ENCODE assay signal across 8 mouse cellular contexts in the genomic region with DNA sequence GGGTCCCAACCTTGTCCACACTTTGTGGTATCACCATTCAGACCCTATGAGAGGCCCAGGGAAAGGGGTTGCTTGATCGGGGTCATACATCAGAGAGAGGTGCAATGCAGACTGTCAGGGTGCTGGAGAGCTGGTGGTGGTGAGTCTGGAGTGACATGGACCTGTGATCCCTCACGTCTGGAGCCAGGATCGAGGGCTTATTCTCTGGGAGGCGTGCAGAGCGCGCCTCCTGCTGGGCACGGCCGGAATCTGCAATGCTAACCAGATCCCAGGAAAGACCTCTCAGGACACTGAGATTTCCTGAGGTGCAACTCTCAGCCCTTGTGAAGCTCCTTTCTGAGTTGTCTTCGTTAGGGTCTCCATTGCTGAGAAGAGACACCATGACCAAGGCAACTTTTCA. TPM values are rescaled to one million over a fixed set of nuclear protein-coding genes. Genes with fewer than 3 reads are reported as not detected.
DNase-seq lines count a peak whose midpoint lies in the region; ATAC-seq and TF ChIP-seq lines count a peak whose summit lies in the region.

No protein-coding gene starts in this region.

- H3K4me1 ChIP-seq in heart, embryonic 10.5 days: peaks cover 21% of the 10 kb centered on the region
- peaks cover 6% of the 10 kb centered on the region for H3K4me1 ChIP-seq in midbrain, postnatal 0 days (ENCODE audit: insufficient read depth, low read length)

- no peaks in the 10 kb centered on the region for H3K9me3 ChIP-seq in heart, embryonic 10.5 days
- H3K9me3 ChIP-seq in midbrain, postnatal 0 days (ENCODE audit: low read length): no peaks in the 10 kb centered on the region

- ATAC-seq in midbrain, postnatal 0 days (ENCODE audit: low FRiP score): no peak

- H3K4me3 ChIP-seq in heart, embryonic 10.5 days: no peak overlapping the region
- H3K4me3 ChIP-seq in midbrain, postnatal 0 days (ENCODE audit: low read depth, low read length): no peak overlapping the region

- H3K27ac ChIP-seq in heart, embryonic 10.5 days: no peak overlapping the region
- H3K27ac ChIP-seq in midbrain, postnatal 0 days (ENCODE audit: low read depth, low read length): no peak overlapping the region

- H3K27me3 ChIP-seq in heart, embryonic 10.5 days (ENCODE audit: insufficient read depth, poor library complexity, severe bottlenecking): peaks cover 74% of the 10 kb centered on the region
- 0 out of 2 replicates have a peak, but pooled peaks cover 20% of the 10 kb centered on the region for H3K27me3 ChIP-seq in midbrain, postnatal 0 days (ENCODE audit: insufficient read depth, low read length)

- H3K9ac ChIP-seq in midbrain, postnatal 0 days (replicated peaks; ENCODE audit: low read length, poor library complexity, severe bottlenecking): no peak overlapping the region

- TF ChIP-seq CTCF in midbrain, postnatal 0 days (IDR thresholded peaks at IDR 0.05): peak; percentile 84

- no peak overlapping the region for H3K4me2 ChIP-seq in midbrain, postnatal 0 days (ENCODE audit: low read depth, low read length, poor library complexity, severe bottlenecking)

- 3% methylated on average over 9 of the region's 9 CpGs for WGBS in heart, embryonic 10.5 days
- 4% methylated on average over 9 of the region's 9 CpGs for WGBS in midbrain, postnatal 0 days

- no peaks in the 10 kb centered on the region for H3K36me3 ChIP-seq in heart, embryonic 10.5 days
- no peaks in the 10 kb centered on the region for H3K36me3 ChIP-seq in midbrain, postnatal 0 days (ENCODE audit: insufficient read depth, low read length)

- DNase-seq in ovary, postnatal 14 days (ENCODE audit: low spot score): peak; percentile 44
- no peak for DNase-seq in ovary, adult 18-20 months (ENCODE audit: low spot score)
- DNase-seq in WW6 (ENCODE audit: low read depth, low spot score): peak; percentile 61
- DNase-seq in cerebellum, postnatal 25 days: peak; percentile 62 to 75
- DNase-seq in heart, embryonic 10.5 days (ENCODE audit: low spot score): peak; percentile 86
- peak; percentile 54 to 65 for DNase-seq in left cerebral cortex, adult 18-20 months (ENCODE audit: low spot score in 2 of 2)
- peak; percentile 69 for DNase-seq in midbrain, postnatal 0 days (ENCODE audit: low spot score)
- DNase-seq in spleen, adult 12 weeks (ENCODE audit: low spot score): no peak

RNA-seq across cellular contexts. Expression of a gene that starts 2.5 kb away (rescaled TPM):
- 5.5 and 6.0 TPM in 2 replicates for polyA plus RNA-seq in heart, embryonic 10.5 days (2016; fragmentation: Nextera tagmentation; extraction: Ambion mirVana)
- 1 to 10 TPM; 6.8 to 7.9 TPM for total RNA-seq in left cerebral cortex, adult 18-20 months (2021)
- total RNA-seq in midbrain, postnatal 0 days (2014; rRNA removed): 15.1 and 17.9 TPM in 2 replicates
- polyA plus RNA-seq in midbrain, postnatal 0 days (2015; fragmentation: Nextera tagmentation; extraction: Ambion mirVana): 8.4 and 9.9 TPM in 2 replicates

RNA-seq across cellular contexts. Expression of a gene that starts 19.6 kb away (rescaled TPM):
- 0.36 and 1.0 TPM in 2 replicates for polyA plus RNA-seq in heart, embryonic 10.5 days (2016; fragmentation: Nextera tagmentation; extraction: Ambion mirVana)
- 100 to 1,000 TPM; 116 to 117 TPM for total RNA-seq in left cerebral cortex, adult 18-20 months (2021)
- total RNA-seq in midbrain, postnatal 0 days (2014; rRNA removed): 90.5 and 106 TPM in 2 replicates
- 15.6 and 17.4 TPM in 2 replicates for polyA plus RNA-seq in midbrain, postnatal 0 days (2015; fragmentation: Nextera tagmentation; extraction: Ambion mirVana)

RNA-seq across cellular contexts. Expression of a gene that starts 24.0 kb away (rescaled TPM):
- 94.2 and 106 TPM in 2 replicates for polyA plus RNA-seq in heart, embryonic 10.5 days (2016; fragmentation: Nextera tagmentation; extraction: Ambion mirVana)
- total RNA-seq in left cerebral cortex, adult 18-20 months (2021): 10 to 100 TPM; 38.8 to 40.9 TPM
- 41.7 and 49.3 TPM in 2 replicates for total RNA-seq in midbrain, postnatal 0 days (2014; rRNA removed)
- polyA plus RNA-seq in midbrain, postnatal 0 days (2015; fragmentation: Nextera tagmentation; extraction: Ambion mirVana): 75.8 and 82.5 TPM in 2 replicates

RNA-seq across cellular contexts. Expression of a gene that starts 37.9 kb away (rescaled TPM):
- polyA plus RNA-seq in heart, embryonic 10.5 days (2016; fragmentation: Nextera tagmentation; extraction: Ambion mirVana): not detected in 2 replicates
- total RNA-seq in left cerebral cortex, adult 18-20 months (2021): 1 to 10 TPM; 1.8 to 3.6 TPM
- 0.47 and 0.49 TPM in 2 replicates for total RNA-seq in midbrain, postnatal 0 days (2014; rRNA removed)
- 0.43 and 0.66 TPM in 2 replicates for polyA plus RNA-seq in midbrain, postnatal 0 days (2015; fragmentation: Nextera tagmentation; extraction: Ambion mirVana)

RNA-seq across cellular contexts. Expression of a gene that starts 42.3 kb away (rescaled TPM):
- polyA plus RNA-seq in heart, embryonic 10.5 days (2016; fragmentation: Nextera tagmentation; extraction: Ambion mirVana): 0.18 and 0.46 TPM in 2 replicates
- under 1 TPM; 0.37 to 0.60 TPM for total RNA-seq in left cerebral cortex, adult 18-20 months (2021)
- total RNA-seq in midbrain, postnatal 0 days (2014; rRNA removed): 4.3 and 4.5 TPM in 2 replicates
- polyA plus RNA-seq in midbrain, postnatal 0 days (2015; fragmentation: Nextera tagmentation; extraction: Ambion mirVana): 4.8 and 5.9 TPM in 2 replicates

Comparison
In these comparisons a context has a peak if more than half of its experiments do, and no peak if none do; other contexts are left out.
1. DNase-seq: peak in ovary, postnatal 14 days (single experiment), WW6 (single experiment), cerebellum, postnatal 25 days (2 of 2), heart, embryonic 10.5 days (single experiment), left cerebral cortex, adult 18-20 months (2 of 2) and midbrain, postnatal 0 days (single experiment); none in ovary, adult 18-20 months (single experiment) and spleen, adult 12 weeks (single experiment).